Mouse (Mus musculus) embryo, embryonic 9.5 days (tissue): ENCODE measurements around the gene Lipe.
A peak's percentile ranks its signal among the peaks of the same experiment; 100 is the strongest.
"Not testable (repeated sequence)": the region's sequence is repeated elsewhere in the genome, so short reads cannot be mapped to it uniquely, and the experiment has no call there.

Experiments
- DNase-seq: peaks from one replicate; pipeline ENCODE4 v3.0.0-alpha.2; 2017; ENCODE audit errors: extremely low spot score

The Lipe gene

GRCm38 (mm10) chr7:25412833-25413441 lies 14.4 kb upstream of the Lipe start, which contains the start of gene Cxcl17:
Gene Cxcl17, minus strand, starts transcription at chr7:25412886.
- DNase-seq, result no peak

- no peak for DNase-seq
Observed at GRCm38 (mm10) chr7:25411861-25412260, 13.4 kb upstream of the Lipe start.

DNA sequence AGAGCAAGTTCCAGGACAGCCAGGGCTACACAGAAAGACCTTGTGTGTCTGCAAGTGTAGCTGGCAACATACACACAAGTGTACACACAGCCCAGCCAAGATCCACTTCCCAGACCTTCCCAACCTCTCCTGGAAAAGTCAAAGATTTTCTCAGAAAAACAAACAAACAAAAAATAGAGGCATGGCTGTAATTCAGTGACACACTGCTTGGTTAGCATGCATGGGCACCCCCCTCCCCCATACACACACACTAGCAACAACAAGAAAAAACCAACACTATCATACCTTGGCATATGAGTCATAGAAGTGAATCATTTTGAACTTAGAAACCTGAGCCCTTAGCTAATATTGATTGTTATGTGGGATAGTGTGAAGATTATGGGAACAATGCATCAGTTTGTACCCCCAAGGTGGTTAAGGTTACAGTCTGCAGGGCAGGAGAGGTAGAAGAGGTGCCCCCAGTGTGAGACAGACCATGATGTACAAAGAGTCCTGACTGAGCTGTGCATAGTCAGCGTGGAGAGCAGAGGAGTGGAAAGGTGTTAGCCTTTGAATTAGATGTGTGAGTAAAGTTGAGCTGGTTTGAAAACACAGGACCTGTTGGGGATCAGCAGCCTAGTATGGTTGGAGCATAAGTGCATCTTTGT lies 12.6 kb upstream of the Lipe start:
- DNase-seq, result no peak

GRCm38 (mm10) chr7:25409114-25409760 lies 10.7 kb upstream of the Lipe start:
- no peak for DNase-seq

DNA sequence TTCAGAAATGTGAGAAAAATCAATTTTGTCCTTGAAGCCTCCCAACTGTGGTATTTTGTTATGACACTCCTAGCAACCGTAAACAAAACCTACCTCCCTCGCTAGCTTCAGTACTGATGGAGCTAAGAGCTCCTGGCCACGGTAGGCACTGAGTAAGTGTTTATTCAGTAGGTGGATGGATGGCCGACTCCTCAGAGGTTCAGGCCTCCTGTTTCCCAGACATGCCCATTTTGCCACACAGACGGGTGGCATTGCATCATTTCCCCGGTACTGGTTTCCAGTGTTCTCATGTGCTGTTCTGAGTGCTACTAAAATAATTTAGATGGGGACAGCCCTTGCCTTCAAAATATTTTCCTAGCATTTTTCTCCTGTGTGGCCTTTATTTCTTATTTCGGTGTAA lies 8.0 kb upstream of the Lipe start:
- no peak for DNase-seq

DNA sequence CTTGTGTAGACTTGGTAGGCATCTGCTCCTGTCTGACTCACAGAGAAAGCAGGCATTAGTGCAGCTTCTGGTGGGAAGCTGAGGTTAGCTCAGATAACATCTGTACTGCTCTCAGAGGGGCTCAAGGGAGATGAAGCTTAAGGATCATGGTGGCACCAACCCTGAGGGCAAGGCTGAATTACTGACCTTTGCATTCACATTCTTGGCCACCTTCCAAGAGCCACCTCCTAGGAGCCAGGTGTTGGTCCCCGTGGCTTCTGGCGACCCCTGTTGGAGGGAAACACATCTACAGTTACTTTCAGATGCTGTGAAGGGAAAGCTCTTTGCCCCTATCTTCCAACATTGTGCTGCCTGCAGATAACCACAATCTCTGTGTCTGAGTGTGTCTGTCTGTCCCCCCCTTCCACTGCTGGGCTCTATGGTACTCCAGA lies 4.2 kb upstream of the Lipe start:
- peak; percentile 51 for DNase-seq

GRCm38 (mm10) chr7:25401986-25402385 lies 3.5 kb upstream of the Lipe start:
- DNase-seq, result no peak

GRCm38 (mm10) chr7:25401551-25401950 lies 3.0 kb upstream of the Lipe start:
- DNase-seq, result no peak

DNA sequence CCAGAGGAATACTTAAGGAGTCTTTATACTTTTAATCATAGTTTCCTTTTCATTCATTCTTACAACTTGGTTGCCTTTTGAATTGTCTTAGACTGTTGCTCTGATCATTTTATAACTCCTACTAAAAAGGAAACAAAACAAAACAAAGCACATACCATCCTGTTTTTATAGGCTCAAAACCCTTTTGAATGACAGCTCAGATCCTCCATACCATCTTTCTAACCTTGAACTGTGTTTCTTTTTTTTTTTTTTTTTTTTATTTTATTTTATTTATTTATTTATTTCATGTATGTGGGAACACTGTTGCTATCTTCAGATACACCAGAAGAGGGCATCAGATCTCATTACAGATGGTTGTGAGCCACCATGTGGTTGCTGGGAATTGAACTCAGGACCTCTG lies 518 bp upstream of the Lipe start:
- DNase-seq, result not testable (repeated sequence)

- DNase-seq, result no peak
Observed at GRCm38 (mm10) chr7:25396621-25397020, 1.9 kb downstream of the Lipe start.

DNA sequence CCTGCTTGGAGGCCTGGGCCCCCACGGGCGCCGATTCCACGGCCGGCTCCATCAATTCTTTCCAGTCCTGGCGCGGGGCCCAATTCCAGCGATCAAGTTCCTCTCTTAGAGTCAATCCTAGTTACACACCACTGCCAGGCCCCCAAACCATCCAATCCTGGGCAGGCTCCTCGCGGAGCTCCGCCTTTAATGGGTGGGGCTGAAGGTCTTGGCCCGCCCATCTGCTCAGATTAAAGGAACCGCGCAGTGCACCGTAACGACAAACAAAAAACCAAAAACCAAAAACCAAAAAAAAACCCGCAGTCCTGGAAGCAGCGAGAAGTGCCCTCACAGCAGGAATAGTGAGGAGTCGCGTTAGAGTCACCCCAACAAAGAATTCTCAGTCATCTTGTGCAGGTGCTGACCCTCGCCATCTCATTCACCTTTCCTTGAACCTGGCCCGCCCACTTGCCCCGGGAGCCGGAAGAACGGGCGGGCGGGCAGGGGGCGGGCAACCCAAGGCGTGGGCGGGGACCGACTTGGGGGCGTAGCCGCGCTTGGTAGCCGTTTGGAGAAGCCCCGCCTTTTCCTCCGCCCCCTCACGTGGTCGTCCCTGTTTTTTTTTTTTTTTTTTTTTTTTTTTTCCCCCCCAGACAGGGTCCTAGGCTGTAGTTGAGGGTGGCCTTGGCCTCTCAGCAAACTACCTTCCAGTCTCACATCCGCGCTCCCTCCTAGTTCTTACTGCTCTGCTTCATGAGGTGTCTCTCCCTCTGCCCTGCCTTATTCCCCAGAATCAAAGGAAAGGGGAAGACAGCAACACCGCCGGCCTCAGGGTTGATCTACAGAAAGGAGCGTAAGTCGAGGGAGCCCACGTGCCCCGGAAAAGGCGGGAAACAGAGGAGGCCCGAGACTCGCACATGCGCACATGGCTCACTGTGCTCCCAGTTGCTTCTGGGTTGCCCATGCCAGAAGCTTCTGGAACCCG lies 2.7 kb downstream of the Lipe start:
- peak; percentile 94 for DNase-seq

DNA sequence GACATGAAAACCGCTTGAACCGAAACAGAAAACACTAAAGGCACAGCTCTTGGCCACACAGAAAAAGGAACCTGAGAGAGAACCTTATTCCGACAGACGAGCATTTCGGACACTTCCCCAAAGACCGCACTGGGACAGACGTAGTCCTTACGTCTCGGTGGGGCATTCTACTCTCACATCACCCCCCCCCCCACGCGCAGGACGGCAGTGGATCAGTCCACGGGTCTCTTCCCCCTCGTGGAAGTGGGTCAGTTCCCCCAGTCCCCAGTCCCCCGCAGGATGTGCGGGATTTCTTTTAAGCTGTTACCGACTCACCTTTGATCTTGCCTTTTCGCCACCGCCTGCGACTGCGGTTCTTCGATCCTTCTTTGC lies 3.3 kb downstream of the Lipe start:
- no peak for DNase-seq

DNA sequence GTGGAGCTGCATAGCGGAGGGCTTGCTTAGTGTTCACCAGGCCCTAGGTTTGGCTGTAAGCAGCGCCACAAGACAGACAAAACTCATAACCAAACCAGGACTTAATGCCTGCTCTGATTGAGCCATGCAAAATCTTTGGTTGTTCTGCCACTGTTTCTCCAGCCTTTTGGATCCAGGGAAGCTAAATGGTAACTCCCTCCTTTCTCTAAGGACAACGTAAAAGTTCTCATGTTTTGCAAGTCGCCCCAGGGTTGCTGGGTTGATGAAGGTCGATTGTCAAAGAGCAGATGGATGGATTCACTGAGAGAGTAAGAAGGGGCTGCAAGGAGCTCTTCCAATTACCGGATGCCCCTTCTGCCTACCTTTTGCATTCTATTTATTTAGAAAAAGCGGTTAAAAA lies 3.8 kb downstream of the Lipe start:
- no peak for DNase-seq

- DNase-seq, result no peak
Observed at GRCm38 (mm10) chr7:25393451-25394210, 4.9 kb downstream of the Lipe start.

- DNase-seq, result no peak
Observed at GRCm38 (mm10) chr7:25392851-25393250, 5.7 kb downstream of the Lipe start.

DNA sequence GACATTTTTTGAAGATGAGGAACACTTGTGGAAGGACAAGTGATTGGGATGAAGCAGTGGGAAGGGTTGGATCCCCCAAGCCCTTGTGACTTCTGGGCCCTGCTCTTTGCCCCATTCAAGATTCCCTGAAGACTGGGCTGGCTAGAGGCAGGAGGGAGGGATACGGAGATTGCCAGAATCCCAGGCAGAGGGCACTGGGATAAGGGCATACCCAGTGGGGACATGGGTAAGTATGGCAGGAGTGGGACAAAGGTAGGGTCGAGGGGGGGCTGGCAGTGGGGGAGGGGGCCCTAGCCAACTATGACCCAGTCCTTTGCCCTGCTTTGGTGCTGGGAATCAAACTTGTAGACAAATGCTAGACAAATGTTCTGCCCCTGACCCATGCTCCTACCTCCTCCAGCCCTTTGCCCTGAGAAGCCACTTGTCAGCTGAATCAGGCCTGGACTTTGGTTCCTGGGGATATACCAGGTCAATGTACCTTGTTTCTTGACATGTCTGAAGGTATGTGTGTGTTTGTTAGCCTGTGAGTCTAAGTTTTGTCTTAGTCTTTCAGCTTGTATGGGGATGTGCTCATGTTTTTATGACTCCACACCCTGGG lies 6.6 kb downstream of the Lipe start:
- no peak for DNase-seq

DNA sequence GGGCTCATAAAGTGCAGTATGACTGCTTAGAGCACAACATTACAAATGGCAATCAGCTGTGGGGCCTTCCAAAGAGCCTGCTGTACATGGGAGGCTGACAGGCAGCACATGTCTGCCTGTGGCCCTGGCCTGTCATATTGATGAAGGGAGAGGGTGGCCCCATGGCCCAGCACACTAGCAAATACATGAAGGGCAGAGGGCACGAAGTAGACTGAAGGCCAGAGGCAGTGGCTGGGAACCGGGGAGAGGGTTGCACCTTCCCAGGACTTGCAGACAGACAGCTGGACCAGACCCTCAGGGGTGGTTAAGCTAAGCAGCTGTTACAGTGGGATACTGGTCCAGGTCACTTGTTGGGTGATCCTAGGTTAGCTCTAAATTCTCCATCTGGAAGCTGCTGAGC lies 7.5 kb downstream of the Lipe start:
- no peak for DNase-seq

DNA sequence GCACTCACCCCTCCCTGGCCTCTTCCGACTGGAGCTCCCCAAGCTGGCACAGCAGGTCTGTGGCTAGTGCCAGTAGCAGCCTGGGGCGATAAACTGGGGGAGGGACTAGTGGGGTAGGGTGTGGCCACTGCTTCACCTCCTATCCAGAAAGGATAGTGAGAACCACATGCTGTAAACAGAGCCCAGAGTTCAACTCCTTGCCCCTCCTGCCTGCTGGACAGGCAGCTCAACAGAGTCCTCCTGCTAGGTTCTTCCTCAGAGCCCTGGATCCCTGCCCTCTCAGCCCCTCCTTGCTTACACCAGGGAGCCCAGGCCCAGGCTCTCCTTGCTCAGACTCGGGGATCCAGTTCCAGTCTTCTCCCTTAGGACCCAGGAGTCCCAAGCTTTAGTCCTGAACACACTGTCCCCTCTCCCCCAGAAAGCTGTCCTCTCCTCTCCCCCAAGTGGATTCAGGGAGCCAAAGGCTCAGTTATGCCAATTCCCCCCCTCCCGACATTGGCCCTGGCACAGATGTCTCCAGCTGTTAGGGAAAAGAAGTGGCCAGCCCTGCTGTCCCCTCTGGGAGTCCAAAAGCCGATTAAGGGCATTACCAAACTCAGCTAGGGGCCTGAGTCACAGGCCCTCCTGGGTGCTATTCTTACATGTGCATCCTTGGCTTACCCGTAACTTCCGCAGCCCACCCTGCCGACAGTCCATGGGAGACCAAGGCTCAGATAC lies 8.3 kb downstream of the Lipe start:
- no peak for DNase-seq

- no peak for DNase-seq
Observed at GRCm38 (mm10) chr7:25388916-25389315, 9.6 kb downstream of the Lipe start.

GRCm38 (mm10) chr7:25387811-25388440 lies 10.6 kb downstream of the Lipe start:
- DNase-seq, result no peak
